Mouse (Mus musculus): ENCODE data around the gene Mrpl12.

DNA sequence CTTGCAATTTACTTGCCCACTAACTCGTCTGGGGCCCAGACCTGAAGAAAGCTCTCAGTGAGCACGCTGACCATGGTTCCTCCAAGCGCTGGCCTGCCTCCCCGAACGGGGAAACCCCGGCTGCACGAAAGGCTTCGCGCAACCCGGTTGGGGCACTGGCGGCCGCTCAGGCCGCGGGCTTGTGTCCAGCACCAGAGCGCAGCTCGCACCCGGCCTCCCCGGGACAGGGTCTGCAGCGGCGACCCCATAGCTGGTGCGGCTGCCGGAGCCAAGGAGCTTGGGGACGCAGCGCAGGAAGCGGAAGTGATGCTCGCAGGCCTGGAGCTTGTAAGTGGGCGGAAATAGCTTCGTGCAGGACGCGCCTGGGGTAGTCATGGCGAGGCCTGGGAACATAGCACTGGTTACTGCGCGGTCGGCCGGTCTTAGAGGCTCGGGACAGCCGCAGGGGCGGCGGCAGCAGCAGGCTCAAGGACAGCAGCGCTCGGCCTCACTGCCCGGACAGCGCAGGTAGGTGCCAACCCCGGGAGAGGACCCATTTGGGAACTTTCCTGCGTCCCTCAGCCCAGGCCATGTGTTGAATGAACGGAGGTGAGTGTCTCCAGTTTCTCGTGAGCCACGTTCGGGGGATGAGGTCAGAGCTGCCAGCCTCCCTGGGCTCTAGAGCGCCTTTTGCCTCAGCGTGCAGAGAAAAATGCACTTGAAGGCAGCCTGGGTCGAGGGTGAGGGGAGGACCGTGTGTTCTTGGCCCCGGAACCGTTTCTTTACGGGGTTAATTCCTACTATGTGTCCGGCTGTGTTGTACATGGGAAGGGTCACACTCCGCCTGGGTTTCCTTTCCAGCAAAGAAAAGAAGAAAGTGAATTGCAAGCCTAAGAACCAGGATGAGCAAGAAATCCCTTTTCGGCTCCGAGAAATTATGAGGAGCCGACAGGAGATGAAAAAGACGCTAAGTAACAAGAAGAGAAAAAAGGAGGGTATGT lies 26.4 kb upstream of the Mrpl12 start, which contains the start of the genes Oxld1 and Ccdc137:
- no peak for TF ChIP-seq CTCF (IDR thresholded peaks at IDR 0.05 in 2 of 3, conservative IDR thresholded peaks at IDR 0.05 in 1 of 3; ENCODE audit: control insufficient read depth in 1 of 3, insufficient read depth in 1 of 3, low read depth in 2 of 3, low read length in 3 of 3, poor library complexity in 1 of 3, severe bottlenecking in 1 of 3)
- TF ChIP-seq SIN3A (IDR thresholded peaks at IDR 0.05; ENCODE audit: low read length) = peak; percentile 99
- no peak for TF ChIP-seq RAD21 (IDR thresholded peaks at IDR 0.05; ENCODE audit: low read depth, low read length)
- peak; percentile 82 to 98 for TF ChIP-seq POLR2A (IDR thresholded peaks at IDR 0.05; ENCODE audit: control insufficient read depth in 1 of 2, insufficient read depth in 1 of 2, low read depth in 1 of 2, low read length in 2 of 2, poor library complexity in 1 of 2)
- peak; percentile 98 for TF ChIP-seq POLR2AphosphoS2 (IDR thresholded peaks at IDR 0.05; ENCODE audit: low read length)
- no peak for TF ChIP-seq JUND (IDR thresholded peaks at IDR 0.05; ENCODE audit: low read depth, low read length)
- no peak for TF ChIP-seq GABPA (IDR thresholded peaks at IDR 0.05; ENCODE audit: low read depth, low read length)
- peak; percentile 39; the same call in 1 of the 2 replicates for TF ChIP-seq ETS1 (IDR thresholded peaks at IDR 0.05; ENCODE audit: low read depth, low read length)
